Mouse (Mus musculus) Patski (cell line): ENCODE measurements around the gene Myo16. TPM values are rescaled to one million over a fixed set of nuclear protein-coding genes. Genes with fewer than 3 reads are reported as not detected.
A peak's percentile ranks its signal among the peaks of the same experiment; 100 is the strongest.

Experiments
- ATAC-seq: fragments of 100-300 bp; one replicate; pipeline ENCODE4 v1.8.0; 2021
- CTCF ChIA-PET: fragments of 350-600 bp; sonication (Branson Sonifier 250); formaldehyde crosslinking; loops from one replicate; lab custom pipeline; 2022; ENCODE audit warnings: inconsistent platforms; lab: Charles Lee
- POLR2A ChIA-PET: fragments of 350-600 bp; sonication (Branson Sonifier 250); formaldehyde crosslinking; loops from one replicate; lab custom pipeline; 2022; ENCODE audit warnings: antibody characterized with exemption, inconsistent platforms; lab: Charles Lee
- DNase-seq: peaks from one replicate; pipeline ENCODE4 v3.0.0-alpha.2; 2011; ENCODE audit warnings: low read depth, low spot score
- H3K27me3 ChIP-seq: fragments of 371-371 bp; one replicate; pipeline ENCODE4 v1.5.1; 2021
- CTCF ChIP-seq: fragments of 100-300 bp; IDR thresholded peaks from one replicate; pipeline ENCODE4 v1.5.1; 2021
- in situ Hi-C: fragments of 300-500 bp; cut with MboI; formaldehyde crosslinking; loops from 3 replicates; pipeline ENCODE4 v1.11.1; 2018; ENCODE audit warnings: low pct_unique_long_range_greater_than_20kb, mixed read lengths
- polyA plus RNA-seq: library from polyadenylated mRNA; unstranded; gene quantifications from one replicate; pipeline ENCODE4 v1.2.3, GENCODE M21; 2021

The Myo16 gene
- polyA plus RNA-seq = 0.05 TPM

- CTCF ChIA-PET = interaction anchor here (1.5 kb wide), 1 partner anchor 9 kb away, joined by 3 read pairs; no protein-coding TSS in a partner anchor
- TF ChIP-seq CTCF = no peak
- POLR2A ChIA-PET = no interaction called here
- ATAC-seq (no peak), DNase-seq (no peak)
- in situ Hi-C loops = no loop called here
- H3K27me3 ChIP-seq = peaks cover 41% of the 10 kb centered on the region
These were observed at the start of gene Myo16 for GRCm38 (mm10) chr8:10153611-10154438. Gene Myo16 (plus strand): TSS chr8:10153911.

GRCm38 (mm10) chr8:10108516-10109271, 45.0 kb upstream of the Myo16 start:
- POLR2A ChIA-PET = no interaction called here
- CTCF ChIA-PET = interaction anchor here (0.7 kb wide), 1 partner anchor 12 kb away, joined by 3 read pairs; no protein-coding TSS in a partner anchor
- no peak for ATAC-seq
- TF ChIP-seq CTCF = no peak
- in situ Hi-C loops = no loop called here
- no peak for DNase-seq
- H3K27me3 ChIP-seq = peaks cover 50% of the 10 kb centered on the region

GRCm38 (mm10) chr8:10122749-10123148, 31.0 kb upstream of the Myo16 start:
- no peak for TF ChIP-seq CTCF
- no peak for DNase-seq
- ATAC-seq = no peak
- peaks cover 55% of the 10 kb centered on the region for H3K27me3 ChIP-seq
- POLR2A ChIA-PET = no interaction called here
- CTCF ChIA-PET = no interaction called here
- in situ Hi-C loops = no loop called here

- in situ Hi-C loops = no loop called here
- peaks cover 55% of the 10 kb centered on the region for H3K27me3 ChIP-seq
- DNase-seq (no peak), ATAC-seq (no peak)
- TF ChIP-seq CTCF = no peak
- POLR2A ChIA-PET = no interaction called here
- CTCF ChIA-PET = no interaction called here
These were observed 30.3 kb upstream of the Myo16 start for GRCm38 (mm10) chr8:10123412-10123811.

GRCm38 (mm10) chr8:10125684-10126083, 28.0 kb upstream of the Myo16 start:
- ATAC-seq (no peak), DNase-seq (no peak)
- in situ Hi-C loops = no loop called here
- peaks cover 42% of the 10 kb centered on the region for H3K27me3 ChIP-seq
- CTCF ChIA-PET = no interaction called here
- POLR2A ChIA-PET = no interaction called here
- no peak for TF ChIP-seq CTCF

GRCm38 (mm10) chr8:10130513-10131414, 22.9 kb upstream of the Myo16 start:
- ChIA-PET CTCF (no interaction called here), POLR2A (interaction anchor here (1.0 kb wide), 1 partner anchor 8 kb away, joined by 3 read pairs; no protein-coding TSS in a partner anchor)
- in situ Hi-C loops = no loop called here
- no peak for TF ChIP-seq CTCF
- peaks cover 2% of the 10 kb centered on the region for H3K27me3 ChIP-seq
- DNase-seq = peak; percentile 20
- ATAC-seq = peak; percentile 97

- CTCF ChIA-PET = interaction anchor here (1.2 kb wide), 1 partner anchor 25 kb away, joined by 3 read pairs; no protein-coding TSS in a partner anchor
- H3K27me3 ChIP-seq = peaks cover 18% of the 10 kb centered on the region
- TF ChIP-seq CTCF = no peak
- DNase-seq (no peak), ATAC-seq (no peak)
- in situ Hi-C loops = no loop called here
- POLR2A ChIA-PET = no interaction called here
These were observed 14.2 kb upstream of the Myo16 start for GRCm38 (mm10) chr8:10139536-10139935.

- TF ChIP-seq CTCF = no peak
- ATAC-seq (no peak), DNase-seq (no peak)
- in situ Hi-C loops = no loop called here
- POLR2A ChIA-PET = no interaction called here
- CTCF ChIA-PET = no interaction called here
- H3K27me3 ChIP-seq = peaks cover 25% of the 10 kb centered on the region
These were observed 9.8 kb upstream of the Myo16 start for GRCm38 (mm10) chr8:10143961-10144360.

- POLR2A ChIA-PET = no interaction called here
- DNase-seq = no peak
- in situ Hi-C loops = no loop called here
These were observed 1.9 kb upstream of the Myo16 start for GRCm38 (mm10) chr8:10151692-10152247.

GRCm38 (mm10) chr8:10154439-10154745, 681 bp downstream of the Myo16 start:
- DNase-seq (no peak), ATAC-seq (no peak)
- POLR2A ChIA-PET = no interaction called here
- in situ Hi-C loops = no loop called here
- no peak for TF ChIP-seq CTCF
- CTCF ChIA-PET = interaction anchor here (1.5 kb wide), 1 partner anchor 9 kb away, joined by 3 read pairs; no protein-coding TSS in a partner anchor
- peaks cover 41% of the 10 kb centered on the region for H3K27me3 ChIP-seq

More at GRCm38 (mm10) chr8:10151692-10152247, 1.9 kb upstream of the Myo16 start:
- CTCF ChIA-PET = no interaction called here
- peaks cover 50% of the 10 kb centered on the region for H3K27me3 ChIP-seq
- no peak for ATAC-seq
- TF ChIP-seq CTCF = no peak
